Mouse (Mus musculus): ENCODE measurements around the gene Stt3b.

Gene Stt3b

GRCm38 (mm10) chr9:115318621-115319375 lies 8.6 kb upstream of the Stt3b start:
- DNase-seq (ENCODE audit: low read depth in 1 of 2, low spot score in 2 of 2), result no peak

- no peak for DNase-seq (ENCODE audit: low read depth in 1 of 2, low spot score in 2 of 2)
Measured at GRCm38 (mm10) chr9:115317049-115317448, 6.8 kb upstream of the Stt3b start.

GRCm38 (mm10) chr9:115314556-115314955 lies 4.3 kb upstream of the Stt3b start:
- DNase-seq (ENCODE audit: low read depth in 1 of 2, low spot score in 2 of 2), result no peak

GRCm38 (mm10) chr9:115313830-115314229 lies 3.6 kb upstream of the Stt3b start:
- no peak for DNase-seq (ENCODE audit: low read depth in 1 of 2, low spot score in 2 of 2)

GRCm38 (mm10) chr9:115311223-115311520 lies 951 bp upstream of the Stt3b start:
- DNase-seq (ENCODE audit: low read depth in 1 of 2, low spot score in 2 of 2), result no peak

- DNase-seq (ENCODE audit: low read depth in 1 of 2, low spot score in 2 of 2), result no peak
Measured at GRCm38 (mm10) chr9:115309977-115310345, 260 bp downstream of the Stt3b start.

GRCm38 (mm10) chr9:115309381-115309971 lies 745 bp downstream of the Stt3b start:
- DNase-seq (ENCODE audit: low read depth in 1 of 2, low spot score in 2 of 2), result peak; percentile 24 to 46

- DNase-seq (ENCODE audit: low read depth in 1 of 2, low spot score in 2 of 2), result no peak
Measured at GRCm38 (mm10) chr9:115308941-115309380, 1.3 kb downstream of the Stt3b start.

- no peak for DNase-seq (ENCODE audit: low read depth in 1 of 2, low spot score in 2 of 2)
Measured at GRCm38 (mm10) chr9:115308401-115308800, 1.8 kb downstream of the Stt3b start.

- DNase-seq (ENCODE audit: low read depth in 1 of 2, low spot score in 2 of 2), result no peak
Measured at GRCm38 (mm10) chr9:115306202-115306601, 4.0 kb downstream of the Stt3b start.

GRCm38 (mm10) chr9:115304149-115304548 lies 6.1 kb downstream of the Stt3b start:
- no peak for DNase-seq (ENCODE audit: low read depth in 1 of 2, low spot score in 2 of 2)

GRCm38 (mm10) chr9:115301593-115301992 lies 8.6 kb downstream of the Stt3b start:
- no peak for DNase-seq (ENCODE audit: low read depth in 1 of 2, low spot score in 2 of 2)

GRCm38 (mm10) chr9:115301002-115301579 lies 9.1 kb downstream of the Stt3b start:
- DNase-seq (ENCODE audit: low read depth in 1 of 2, low spot score in 2 of 2), result no peak

GRCm38 (mm10) chr9:115296738-115297137 lies 13.5 kb downstream of the Stt3b start:
- DNase-seq (ENCODE audit: low read depth in 1 of 2, low spot score in 2 of 2), result no peak

GRCm38 (mm10) chr9:115293920-115294594 lies 16.2 kb downstream of the Stt3b start:
- DNase-seq (ENCODE audit: low read depth in 1 of 2, low spot score in 2 of 2), result no peak

GRCm38 (mm10) chr9:115287774-115288434 lies 22.3 kb downstream of the Stt3b start:
- DNase-seq (ENCODE audit: low read depth in 1 of 2, low spot score in 2 of 2), result no peak

- no peak for DNase-seq (ENCODE audit: low read depth in 1 of 2, low spot score in 2 of 2)
Measured at GRCm38 (mm10) chr9:115284385-115284784, 25.8 kb downstream of the Stt3b start.

- DNase-seq (ENCODE audit: low read depth in 1 of 2, low spot score in 2 of 2), result no peak
Measured at GRCm38 (mm10) chr9:115283403-115283802, 26.8 kb downstream of the Stt3b start.

GRCm38 (mm10) chr9:115278641-115279040 lies 31.6 kb downstream of the Stt3b start:
- no peak for DNase-seq (ENCODE audit: low read depth in 1 of 2, low spot score in 2 of 2)

GRCm38 (mm10) chr9:115274806-115275205 lies 35.4 kb downstream of the Stt3b start:
- no peak for DNase-seq (ENCODE audit: low read depth in 1 of 2, low spot score in 2 of 2)

GRCm38 (mm10) chr9:115273095-115273649 lies 37.0 kb downstream of the Stt3b start:
- DNase-seq (ENCODE audit: low read depth in 1 of 2, low spot score in 2 of 2), result no peak
